In the genomic region with DNA sequence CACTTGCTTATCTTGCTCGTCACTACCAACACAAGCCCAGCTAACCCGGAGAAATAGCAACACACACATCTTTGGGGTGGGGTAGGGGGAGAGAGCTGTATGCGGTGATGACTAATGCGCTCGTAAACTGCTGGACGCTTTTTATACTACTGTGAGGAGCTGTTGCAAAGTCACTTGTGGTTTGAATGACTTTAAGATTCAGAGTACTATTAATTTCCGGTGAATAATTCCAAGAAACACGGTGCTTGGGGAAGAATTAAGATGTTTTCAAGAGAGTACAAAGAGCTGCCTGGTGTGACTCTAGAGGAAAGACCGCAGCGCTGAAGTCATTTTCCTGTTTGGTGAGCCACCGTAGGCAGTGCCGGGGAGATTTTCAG, we compare ENCODE assay signal across 10 mouse cellular contexts. TPM values are rescaled to one million over a fixed set of nuclear protein-coding genes. Genes with fewer than 3 reads are reported as not detected.
A peak's percentile ranks its signal among the peaks of the same experiment; 100 is the strongest.
DNase-seq lines count a peak whose midpoint lies in the region; ATAC-seq lines count a peak whose summit lies in the region.
"Had no signal": no experiment of that assay in that cellular context is flagged by ENCODE, and none has a peak within 500 bp of the region (broad histone marks: within the 10 kb centered on the region; RNA-seq: fewer than 3 reads in every experiment).

No protein-coding gene starts in this region.

- H3K9me3 ChIP-seq in limb, embryonic 15.5 days: no peaks in the 10 kb centered on the region

- no peaks in the 10 kb centered on the region for H3K36me3 ChIP-seq in limb, embryonic 15.5 days

- H3K4me1 ChIP-seq in limb, embryonic 15.5 days: peaks cover 24% of the 10 kb centered on the region

- 0 out of 2 replicates have a peak overlapping the region, but pooled peaks have one; percentile 14 for H3K4me2 ChIP-seq in limb, embryonic 15.5 days
- H3K4me2 ChIP-seq: hindbrain, embryonic 14.5 days had no signal

- ATAC-seq in common myeloid progenitor, adult 5-6 weeks (replicated peaks; ENCODE audit: low read depth, poor library complexity, severe bottlenecking): peak; percentile 84
- peak; percentile 54; the same call in 1 of the 2 replicates for ATAC-seq in limb, embryonic 15.5 days (ENCODE audit: insufficient number of reproducible peaks, low FRiP score, low TSS enrichment, low read depth)
- ATAC-seq: midbrain, embryonic 16.5 days had no signal

- H3K4me3 ChIP-seq in limb, embryonic 15.5 days: no peak overlapping the region

- no peak overlapping the region for H3K9ac ChIP-seq in limb, embryonic 15.5 days
- H3K9ac ChIP-seq: hindbrain, embryonic 14.5 days had no signal

- H3K27me3 ChIP-seq in limb, embryonic 15.5 days: no peaks in the 10 kb centered on the region

- peak overlapping the region; percentile 50 for H3K27ac ChIP-seq in limb, embryonic 15.5 days
- H3K27ac ChIP-seq: hindbrain, embryonic 14.5 days had no signal

- 23% methylated on average over 12 of the region's 12 CpGs for WGBS in limb, embryonic 15.5 days

- peak; percentile 16 for DNase-seq in adrenal gland, postnatal 25 days
- DNase-seq in adrenal gland, adult 8-10 months: no peak
- peak; percentile 64 for DNase-seq in 3134 (ENCODE audit: extremely low read depth, insufficient read length, low spot score)
- DNase-seq in spleen, postnatal 10 days (ENCODE audit: low spot score in 2 of 2): no peak
- DNase-seq in layer of hippocampus, adult 9-11 months: no peak
- no peak for DNase-seq in left cerebral cortex, adult 9 months (ENCODE audit: low spot score in 2 of 2)

RNA-seq across cellular contexts. Expression of gene Errfi1, which starts 45.3 kb away (rescaled TPM):
- 23.4 and 32.5 TPM in 2 replicates for total RNA-seq in adrenal gland, postnatal 25 days (2021)
- 10 to 100 TPM; 17.9 to 44.0 (median 29.8) TPM for total RNA-seq in adrenal gland, adult 8-10 months (2022)
- total RNA-seq in common myeloid progenitor, adult 5-6 weeks (2017): 0.05 and 0.59 TPM in 2 replicates
- 29.4 and 31.4 TPM in 2 replicates for polyA plus RNA-seq in limb, embryonic 15.5 days (2015; fragmentation: Nextera tagmentation; extraction: Ambion mirVana)

Comparison
In these comparisons a context has a peak if more than half of its experiments do, and no peak if none do; other contexts are left out.
1. DNase-seq: peak in adrenal gland, postnatal 25 days (single experiment) and 3134 (single experiment); none in adrenal gland, adult 8-10 months (single experiment), spleen, postnatal 10 days (0 of 2), layer of hippocampus, adult 9-11 months (single experiment) and left cerebral cortex, adult 9 months (0 of 2).
2. RNA of gene Errfi1, which starts 45.3 kb away (total RNA-seq): 17.9 to 44.0 TPM in adrenal gland, adult 8-10 months and 23.4 to 32.5 TPM in adrenal gland, postnatal 25 days; 0.05 to 0.59 TPM in common myeloid progenitor, adult 5-6 weeks; every median in the first group is over 10 times any median in the second.